Mouse (Mus musculus): ENCODE results near the gene Brd4.
"Not testable (repeated sequence)": the region's sequence is repeated elsewhere in the genome, so short reads cannot be mapped to it uniquely, and the experiment has no call there.

Brd4 gene

DNA sequence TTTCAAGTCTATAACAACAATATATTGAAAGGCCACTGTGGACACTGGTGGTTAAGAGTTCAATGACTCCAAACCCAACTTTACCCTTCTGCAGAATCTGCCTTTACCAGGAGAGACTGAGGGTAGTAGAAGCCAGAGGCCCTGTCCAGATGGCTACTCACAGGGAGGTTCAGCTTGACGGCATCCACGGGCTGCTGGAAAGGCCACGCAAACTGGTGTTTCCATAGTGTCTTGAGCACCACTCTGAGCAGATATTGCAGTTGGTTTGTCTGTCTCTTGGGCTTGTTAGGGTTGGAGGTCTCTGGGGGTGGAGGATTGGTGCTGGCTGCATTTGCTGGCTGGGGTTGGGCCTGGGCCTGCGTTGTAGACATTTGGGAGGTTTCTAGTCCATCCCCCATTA lies 55.3 kb downstream of the Brd4 start:
- no peak for DNase-seq (ENCODE audit: low spot score)

DNA sequence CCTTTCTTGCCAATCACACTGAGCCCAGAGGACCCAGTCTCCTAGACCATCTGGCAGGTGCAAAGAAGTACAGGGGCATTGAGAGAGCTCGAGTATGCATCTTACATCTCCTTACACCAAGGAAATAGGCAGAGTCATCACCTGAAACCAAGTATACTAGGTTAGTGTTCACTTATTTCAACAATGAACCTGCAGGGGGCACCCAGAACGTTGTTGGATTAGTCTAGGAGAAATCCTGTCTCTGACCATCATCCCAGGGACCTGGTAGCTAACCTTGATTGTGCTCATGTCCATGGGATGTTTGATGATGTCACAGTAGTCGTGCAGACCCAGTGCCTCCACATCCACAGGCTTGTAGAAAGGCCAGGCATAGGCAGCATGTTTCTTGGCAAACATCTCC lies 63.6 kb downstream of the Brd4 start:
- no peak for DNase-seq (ENCODE audit: low spot score)

DNA sequence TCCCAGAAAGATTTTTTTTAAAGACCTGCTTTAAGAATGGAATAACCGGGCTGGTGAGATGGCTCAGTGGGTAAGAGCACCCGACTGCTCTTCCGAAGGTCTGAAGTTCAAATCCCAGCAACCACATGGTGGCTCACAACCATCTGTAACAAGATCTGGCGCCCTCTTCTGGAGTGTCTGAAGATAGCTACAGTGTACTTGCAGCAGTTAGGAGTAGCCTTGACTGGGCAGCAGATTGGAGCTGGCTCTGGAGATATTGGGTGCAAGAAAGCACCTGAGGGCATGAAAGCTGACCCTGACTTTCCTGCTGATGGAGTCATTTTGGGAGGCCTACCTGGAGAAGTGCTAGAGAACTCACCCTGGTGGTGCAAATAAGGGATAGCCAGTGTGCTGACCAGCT lies 68.9 kb downstream of the Brd4 start:
- not testable (repeated sequence) for DNase-seq (ENCODE audit: low spot score)

DNA sequence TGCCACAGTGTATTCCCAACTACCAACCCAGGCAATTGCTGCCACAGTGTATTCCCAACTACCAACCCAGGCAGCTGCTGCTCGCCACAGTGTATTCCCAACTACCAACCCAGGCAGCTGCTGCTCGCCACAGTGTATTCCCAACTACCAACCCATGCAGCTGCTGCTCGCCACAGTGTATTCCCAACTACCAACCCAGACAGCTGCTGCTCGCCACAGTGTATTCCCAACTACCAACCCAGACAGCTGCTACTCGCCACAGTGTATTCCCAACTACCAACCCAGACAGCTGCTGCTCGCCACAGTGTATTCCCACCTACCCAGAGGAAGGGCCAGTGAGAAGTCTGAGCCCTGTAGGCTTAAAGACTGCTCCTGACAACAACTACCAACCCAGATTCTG lies 73.0 kb downstream of the Brd4 start:
- not testable (repeated sequence) for DNase-seq (ENCODE audit: low spot score)

DNA sequence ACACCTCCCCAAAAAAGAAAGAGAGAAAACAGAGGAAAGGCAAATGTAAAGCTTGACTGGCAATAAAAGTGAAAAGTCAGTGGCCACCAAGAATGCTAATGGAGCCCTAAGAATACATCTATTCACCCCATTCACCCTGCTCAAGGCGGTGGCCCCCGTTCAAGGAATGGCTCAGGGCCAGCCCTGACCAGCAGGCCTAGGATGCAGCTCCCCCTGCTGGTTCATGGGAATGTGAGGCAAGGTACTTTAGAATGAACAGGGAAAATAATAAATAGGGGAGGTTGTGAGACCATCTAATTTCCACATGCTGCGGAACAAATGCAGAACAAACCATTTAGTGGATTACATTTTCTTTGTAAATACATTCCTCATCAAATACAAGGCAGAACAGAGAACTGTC lies 74.8 kb downstream of the Brd4 start:
- DNase-seq (ENCODE audit: low spot score), result peak; percentile 70

DNA sequence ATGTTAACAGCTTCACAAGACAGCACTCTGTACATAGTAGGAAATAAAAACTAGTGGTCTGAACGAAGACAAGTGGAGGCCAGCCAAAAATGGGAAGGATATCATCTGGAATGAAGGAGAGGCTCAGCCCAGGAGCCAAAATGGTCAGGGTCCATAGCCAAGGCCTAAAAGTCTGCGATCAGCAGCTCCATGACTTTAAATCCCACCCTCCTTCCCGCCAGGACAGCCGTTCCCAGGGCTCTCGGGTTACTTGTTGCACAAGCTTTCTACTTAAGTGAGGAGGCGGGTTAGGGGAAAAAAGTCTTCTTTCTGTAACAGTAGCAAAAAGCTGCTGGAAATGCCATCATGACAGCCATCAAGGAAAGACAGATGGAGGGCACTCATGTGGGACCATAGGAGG lies 75.4 kb downstream of the Brd4 start:
- no peak for DNase-seq (ENCODE audit: low spot score)

DNA sequence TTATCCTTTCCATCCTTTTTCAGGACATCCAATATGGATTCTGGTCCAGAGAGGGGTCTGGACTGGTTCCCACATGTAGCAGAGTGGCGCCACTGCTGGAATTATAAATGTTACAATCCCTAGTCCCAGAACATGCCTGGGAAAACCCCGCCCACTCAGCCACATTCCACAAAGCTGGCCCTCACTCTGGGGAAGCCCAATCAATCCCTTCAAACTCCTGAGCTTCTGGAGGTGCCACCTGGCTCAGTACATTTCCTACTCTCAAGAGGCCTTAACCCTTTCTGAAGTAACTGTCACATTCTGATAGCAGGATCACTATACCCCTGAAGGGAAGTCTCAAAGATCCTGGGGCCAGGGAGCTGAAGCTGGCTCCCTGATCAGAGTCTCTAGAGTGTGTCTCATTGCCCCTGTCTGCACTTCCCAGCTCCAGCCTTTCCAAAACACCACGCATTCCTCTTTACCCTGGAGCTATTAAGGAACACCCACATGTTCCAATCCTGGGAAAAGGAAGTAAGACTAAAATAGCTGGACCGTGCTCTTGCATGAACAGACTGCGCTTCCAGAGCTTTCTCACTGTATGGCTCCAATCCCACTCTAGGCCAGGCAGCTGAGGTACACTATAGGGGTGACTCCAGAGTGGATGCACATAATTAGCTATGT lies 76.8 kb downstream of the Brd4 start:
- DNase-seq (ENCODE audit: low spot score), result no peak

DNA sequence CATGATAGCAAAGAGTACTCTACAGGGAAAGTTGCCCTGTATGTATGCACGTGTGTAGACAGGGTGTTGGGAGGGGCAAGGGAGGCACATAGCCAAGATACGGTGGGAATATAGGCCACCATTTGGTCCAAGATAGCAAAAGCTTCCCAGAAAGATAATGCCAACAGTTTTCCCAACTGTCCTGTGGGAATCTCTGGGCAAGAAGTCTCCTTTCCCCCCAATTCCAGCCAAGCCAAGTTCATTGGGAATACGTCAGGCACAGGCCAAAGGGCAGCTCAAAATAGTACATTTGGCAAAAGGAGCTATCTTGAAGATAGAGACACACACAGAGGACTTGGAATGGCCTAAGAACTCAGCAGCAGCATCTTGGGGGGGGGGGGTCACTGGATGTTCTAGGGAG lies 79.2 kb downstream of the Brd4 start:
- no peak for DNase-seq (ENCODE audit: low spot score)

DNA sequence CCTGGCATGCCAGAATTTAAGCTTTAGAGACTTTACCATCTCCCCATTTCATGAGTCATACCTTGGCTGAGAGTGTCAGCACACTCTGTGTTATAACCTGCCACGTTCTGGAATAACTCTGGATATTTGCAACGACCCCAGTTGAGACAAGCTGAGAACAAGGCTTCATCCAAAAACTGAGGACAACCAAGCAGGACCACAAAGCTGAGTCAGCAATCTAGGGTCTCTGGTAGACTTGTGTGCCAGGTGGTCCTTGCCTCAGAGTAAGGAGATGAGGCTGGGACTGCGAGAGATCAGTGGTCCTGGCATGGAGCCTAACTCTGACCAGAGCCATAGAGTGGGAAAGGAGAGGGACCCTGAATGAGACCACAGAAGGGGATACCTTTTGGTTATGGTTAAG lies 81.5 kb downstream of the Brd4 start:
- no peak for DNase-seq (ENCODE audit: low spot score)

DNA sequence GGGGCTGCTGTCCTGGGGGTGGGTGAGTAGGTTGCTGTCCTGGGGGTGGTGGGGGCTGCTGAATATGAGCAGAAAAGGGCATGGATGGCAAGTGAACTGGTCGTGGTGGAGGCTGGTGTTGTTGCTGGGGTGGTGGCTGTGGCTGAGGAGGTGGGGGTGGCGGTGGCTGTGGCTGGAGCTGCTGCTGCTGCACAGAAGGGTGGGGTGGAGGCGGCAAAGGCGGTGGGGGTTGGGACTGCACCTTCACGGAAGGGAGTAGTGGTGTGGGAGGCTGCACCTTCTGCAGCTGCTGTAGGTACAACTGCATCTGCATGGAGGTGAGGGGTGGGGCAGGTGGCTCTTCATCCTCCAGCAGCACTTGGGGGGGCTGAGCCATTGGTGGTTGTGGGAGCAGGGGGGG lies 83.4 kb downstream of the Brd4 start:
- DNase-seq (ENCODE audit: low spot score), result no peak

DNA sequence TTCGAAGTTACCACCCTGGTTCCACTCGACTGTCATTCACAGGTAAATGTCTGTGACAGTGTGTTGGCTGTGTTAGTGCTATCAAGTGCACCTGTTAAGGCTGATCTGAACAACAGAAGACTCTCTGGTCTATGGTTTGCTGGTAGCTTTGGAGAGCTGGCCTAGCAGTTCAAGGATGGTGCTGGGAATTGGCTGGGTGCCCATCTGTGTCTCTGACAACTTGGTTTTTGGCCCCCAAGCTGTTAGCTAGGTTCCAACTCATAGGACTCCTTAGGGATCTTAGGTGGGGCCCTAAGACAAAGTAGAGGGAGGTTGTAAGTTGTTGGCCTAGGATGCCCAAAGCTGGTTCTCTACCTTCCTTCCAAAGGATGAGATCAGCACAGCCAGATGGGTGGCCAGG lies 84.7 kb downstream of the Brd4 start:
- DNase-seq (ENCODE audit: low spot score), result no peak

DNA sequence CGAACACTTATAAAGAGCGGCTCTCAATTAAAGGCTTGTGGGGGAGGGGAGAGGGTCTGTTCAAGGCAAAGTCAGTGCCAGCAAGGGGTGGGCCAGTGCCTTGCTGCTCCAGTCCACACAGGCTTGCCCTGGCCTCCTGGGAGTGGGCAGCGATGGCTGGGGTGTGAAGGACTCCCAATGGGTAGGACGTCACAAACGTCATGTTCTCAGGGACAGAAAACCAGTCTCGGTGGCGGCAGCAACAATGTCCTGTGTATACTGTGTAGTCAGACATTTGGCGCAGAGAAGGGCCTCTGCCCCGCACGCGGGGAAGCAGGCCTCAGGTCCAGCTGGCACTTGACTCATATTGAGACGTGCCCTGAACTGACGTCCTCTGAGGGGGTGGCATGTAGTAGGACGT lies 87.4 kb downstream of the Brd4 start:
- no peak for DNase-seq (ENCODE audit: low spot score)

DNA sequence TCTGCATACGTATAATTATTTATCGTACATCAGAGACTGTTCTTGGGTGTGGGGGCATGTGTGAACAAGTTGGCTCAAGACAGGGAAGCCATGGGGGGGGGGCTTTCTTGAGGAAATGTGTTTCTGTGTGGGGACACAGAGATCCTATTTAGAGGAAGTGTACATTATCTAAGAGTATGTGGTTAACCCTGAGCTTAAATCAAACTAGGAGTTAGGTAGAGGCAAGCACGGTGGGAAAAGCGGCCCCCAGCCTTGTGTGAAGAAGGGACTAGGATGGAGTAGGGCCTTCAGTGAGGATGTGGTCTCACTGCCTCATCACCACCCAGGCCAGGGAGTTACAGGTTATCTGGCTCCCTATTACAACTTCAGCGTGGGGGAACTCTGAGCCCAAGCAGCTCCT lies 88.8 kb downstream of the Brd4 start:
- DNase-seq (ENCODE audit: low spot score), result no peak

DNA sequence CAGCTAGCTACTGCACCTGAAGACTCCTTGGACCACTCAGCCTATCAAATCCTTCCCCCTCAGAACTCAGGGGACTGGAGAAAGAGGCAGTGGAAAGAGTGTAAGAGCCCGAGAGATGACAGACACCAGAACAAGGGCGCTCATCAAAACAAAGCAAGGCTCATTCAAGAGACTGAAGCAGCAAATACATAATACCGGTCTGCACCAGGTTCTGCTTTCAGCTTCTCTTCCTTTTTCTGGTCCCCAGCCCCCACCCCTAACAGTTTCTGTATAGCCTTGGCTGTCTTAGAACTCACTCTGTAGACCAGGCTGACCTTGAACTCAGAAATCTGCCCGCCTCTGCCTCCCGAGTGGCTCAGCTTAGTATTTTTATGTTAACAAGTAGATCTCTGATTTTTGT lies 91.5 kb downstream of the Brd4 start:
- DNase-seq (ENCODE audit: low spot score), result no peak

DNA sequence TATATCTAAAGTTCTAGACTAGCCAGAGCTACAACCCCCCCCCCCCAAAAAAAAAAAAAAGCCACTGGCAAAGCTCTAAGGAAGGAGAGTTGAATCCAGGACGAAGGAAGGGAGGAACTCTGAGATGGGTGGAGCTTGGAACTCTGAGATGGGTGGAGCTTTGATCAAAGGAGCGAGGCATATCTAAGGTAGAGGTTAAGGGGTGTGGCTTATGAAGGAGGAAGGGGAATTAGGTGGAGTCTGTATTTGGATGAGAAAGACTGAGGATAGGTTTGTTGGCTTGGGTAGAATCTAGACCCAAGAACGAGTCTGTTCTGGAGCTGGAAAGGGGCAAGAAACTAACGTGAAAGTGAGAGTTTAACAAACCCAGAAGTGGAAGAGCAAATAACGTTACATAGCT lies 94.7 kb downstream of the Brd4 start:
- DNase-seq (ENCODE audit: low spot score), result no peak

DNA sequence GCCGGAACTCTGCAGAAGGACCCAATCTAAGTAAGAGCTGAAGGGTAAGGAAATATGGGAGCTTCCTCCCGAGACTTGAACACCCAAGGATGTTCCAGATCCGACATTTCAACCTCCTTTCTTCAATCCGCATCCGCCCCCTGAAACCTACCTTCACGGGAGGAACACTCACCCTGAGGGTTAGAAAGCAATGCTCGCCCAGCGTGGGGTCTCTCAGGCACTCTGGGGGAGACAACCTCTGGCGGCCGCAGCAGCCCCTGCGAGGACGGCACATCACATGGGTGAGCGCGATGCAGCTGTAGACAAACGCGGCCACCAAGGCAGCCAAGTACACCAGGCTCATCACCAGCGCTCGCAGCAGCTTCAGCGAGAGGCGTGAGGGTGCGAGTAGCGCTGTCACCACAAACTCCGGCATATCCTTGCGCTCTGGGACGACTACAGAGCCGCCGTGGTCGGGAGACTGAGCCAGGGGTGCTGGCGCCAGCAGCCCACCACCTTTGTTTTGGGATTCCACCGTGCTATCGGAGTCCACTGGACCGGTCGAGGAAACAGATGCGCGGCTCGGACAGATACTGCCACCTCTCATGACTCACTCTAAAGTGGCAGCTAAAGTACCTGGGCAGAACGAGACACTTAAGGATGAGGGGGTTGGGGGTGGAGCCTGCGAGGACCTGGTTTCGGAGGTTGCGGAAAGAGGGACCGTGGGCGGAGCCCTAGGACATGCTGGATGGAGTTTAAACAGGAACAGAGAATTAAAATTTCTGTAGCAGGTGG lies 95.5 kb downstream of the Brd4 start, which contains the start of gene Ephx3:
TSS of gene Ephx3 (minus strand) at position 687 of the 774 bp plus-strand sequence.
- DNase-seq (ENCODE audit: low spot score), result no peak

DNA sequence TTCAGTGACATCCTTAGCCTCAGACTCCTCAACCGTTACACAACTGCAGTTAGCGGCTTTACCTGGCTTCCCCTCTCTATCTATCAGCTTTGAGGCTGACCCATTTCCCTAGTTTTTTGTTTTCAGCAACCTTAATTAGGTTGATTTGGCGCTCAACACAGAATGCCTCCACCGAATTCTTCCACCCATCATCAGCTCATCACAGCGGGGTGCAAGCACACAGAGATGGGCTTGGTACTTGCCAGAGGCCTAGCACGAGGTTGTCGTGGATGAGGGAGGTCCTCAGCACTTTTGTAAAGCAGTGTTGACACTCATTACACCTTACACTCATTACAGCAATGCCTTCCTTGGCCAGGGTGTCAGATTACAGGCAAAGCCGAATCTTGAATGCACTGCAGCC lies 101.5 kb downstream of the Brd4 start:
- no peak for DNase-seq (ENCODE audit: low spot score)

DNA sequence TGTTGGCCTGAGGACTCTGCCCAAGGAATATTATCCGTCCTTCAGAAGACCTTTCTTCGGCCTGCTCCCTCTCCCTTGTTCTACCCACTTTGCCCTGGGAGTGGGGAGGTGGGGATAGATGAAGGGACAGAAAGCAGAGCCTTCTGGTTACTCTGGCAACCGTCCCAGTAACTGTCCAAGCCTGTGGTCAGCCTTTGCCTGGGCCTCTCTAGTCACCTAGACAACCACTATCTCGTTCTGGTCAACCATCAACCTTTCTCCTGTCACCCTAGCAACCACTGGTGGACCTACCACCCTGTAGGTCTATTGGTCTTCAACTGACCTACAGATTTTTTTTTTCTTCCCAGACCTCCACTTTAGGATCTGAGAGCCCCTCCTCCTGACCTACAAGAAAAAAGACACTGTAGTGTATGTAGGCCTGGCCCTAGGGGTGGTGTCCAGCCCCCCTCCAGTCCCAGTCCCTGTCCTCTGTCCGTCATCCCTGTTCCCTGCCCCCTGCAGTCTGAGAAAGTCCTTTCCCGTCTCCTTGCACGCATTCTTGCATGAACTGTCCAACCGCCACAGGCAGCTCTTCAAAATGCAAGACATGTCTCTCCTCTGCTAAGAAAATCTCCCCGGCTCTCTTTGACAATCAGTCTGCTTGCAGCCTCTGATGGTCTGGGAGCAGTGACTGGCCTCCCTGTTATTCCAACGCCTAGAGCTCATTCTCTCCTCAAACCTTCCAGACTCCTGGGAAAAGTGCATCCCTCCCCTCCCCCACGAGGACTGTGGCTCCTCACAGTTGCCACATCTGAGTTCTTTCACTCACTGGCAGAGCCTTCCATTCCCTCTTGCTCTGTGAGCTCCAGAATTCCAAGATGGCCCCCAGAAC lies 104.7 kb downstream of the Brd4 start:
- no peak for DNase-seq (ENCODE audit: low spot score)

DNA sequence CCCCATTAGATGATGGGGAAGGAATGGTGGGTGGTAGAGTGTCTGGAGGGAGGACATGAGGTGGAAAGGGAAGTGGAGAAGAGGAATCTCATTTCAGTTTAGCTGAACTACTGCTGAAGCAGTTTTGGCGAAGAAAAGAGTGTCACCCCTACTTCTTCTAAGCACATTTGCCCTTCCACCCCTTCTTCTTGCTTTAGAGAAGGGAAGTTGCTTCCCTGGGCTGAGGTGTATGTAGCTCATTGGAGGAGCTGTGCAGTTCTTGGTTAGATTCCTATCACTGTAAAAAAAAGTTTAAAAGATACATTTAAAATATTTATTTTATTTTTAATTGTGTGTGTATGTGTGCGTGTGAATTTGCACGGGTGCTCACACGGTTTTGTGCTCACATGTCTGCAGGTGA lies 107.6 kb downstream of the Brd4 start:
- no peak for DNase-seq (ENCODE audit: low spot score)

DNA sequence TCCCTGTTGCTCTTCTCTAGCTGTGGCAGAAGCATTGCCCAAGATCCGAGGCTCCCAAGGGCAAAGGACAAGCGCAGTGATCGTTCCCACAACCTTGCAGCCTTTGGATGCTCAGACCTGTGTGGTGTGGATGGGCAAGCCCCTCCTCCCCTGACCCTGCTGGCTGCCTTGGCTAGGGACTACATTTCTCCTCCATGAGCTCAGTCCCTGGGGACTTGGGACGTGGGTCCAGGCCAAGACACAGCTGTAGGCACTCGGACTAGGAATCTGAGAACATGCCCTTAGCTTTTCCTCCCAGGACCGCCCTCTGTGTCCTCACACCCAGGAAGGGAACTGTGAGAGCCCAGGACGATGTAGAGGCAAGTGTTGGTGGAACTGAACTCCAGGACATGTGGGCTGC lies 111.4 kb downstream of the Brd4 start:
- no peak for DNase-seq (ENCODE audit: low spot score)

DNA sequence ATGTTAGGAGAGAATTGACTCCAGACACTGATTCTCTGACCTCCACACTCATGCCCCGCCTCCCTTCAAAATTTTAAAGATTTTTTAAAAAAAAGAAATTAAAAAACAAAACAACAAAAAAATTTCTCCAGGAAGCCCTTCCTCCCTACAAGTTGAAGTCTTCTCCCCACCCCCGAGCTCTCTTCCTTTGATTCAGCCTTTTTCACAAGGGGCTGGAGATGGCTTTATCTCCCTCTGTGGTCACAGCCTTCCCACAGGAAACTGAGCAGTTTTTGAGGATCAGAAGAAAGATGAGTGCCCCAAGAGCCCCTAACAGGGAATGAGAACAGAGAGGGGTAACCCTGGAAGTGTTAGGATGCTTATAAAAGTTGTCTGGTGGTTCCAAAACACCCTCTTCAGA lies 112.0 kb downstream of the Brd4 start:
- no peak for DNase-seq (ENCODE audit: low spot score)

DNA sequence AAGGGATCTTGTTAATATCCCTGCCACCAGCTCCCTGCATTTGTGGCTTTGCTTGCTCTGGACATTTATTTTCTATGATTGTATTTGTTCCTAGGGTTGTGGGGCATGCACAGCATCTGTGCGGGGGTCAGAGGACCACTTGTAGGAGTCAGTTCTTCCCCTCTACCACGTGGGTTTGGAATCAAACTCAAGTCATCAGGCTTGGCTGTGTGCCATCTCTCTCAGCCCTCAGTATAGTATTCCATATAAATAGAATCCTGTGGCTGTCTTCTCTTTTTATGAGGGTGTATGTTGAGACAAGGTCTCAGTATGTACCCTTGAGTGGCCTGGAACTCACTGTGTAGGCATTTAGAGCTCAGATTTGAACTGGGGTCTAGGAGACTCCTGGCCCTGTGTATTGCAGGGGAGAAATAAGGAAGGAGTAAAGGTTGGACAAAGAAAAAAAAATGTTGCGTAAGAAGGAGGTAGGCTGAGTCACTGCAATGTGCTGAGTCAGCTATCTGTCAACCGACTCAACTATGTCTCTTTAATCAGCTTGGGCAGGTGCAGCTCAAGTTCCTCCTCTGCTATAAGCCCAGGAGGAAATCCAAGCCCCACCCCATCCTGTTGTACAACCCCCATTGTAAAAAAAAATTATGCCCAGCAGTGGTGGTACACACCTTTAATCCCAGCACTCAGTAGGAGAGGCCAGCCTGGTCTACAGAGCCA lies 114.8 kb downstream of the Brd4 start:
- DNase-seq (ENCODE audit: low spot score), result no peak

Measured in urinary bladder, postnatal 25 days (tissue).